Mouse (Mus musculus) hindbrain, postnatal 0 days (tissue): Measurements from ENCODE around the gene Avpr2. TPM values are rescaled to one million over a fixed set of nuclear protein-coding genes. Genes with fewer than 3 reads are reported as not detected.

Experiments
- ATAC-seq: fragments of 200-750 bp; cut with Nextera tagmentation; 2 replicates; pipeline ENCODE4 v1.8.0; 2017; ENCODE audit warnings: mild to moderate bottlenecking, moderate TSS enrichment, moderate library complexity
- DNase-seq: peaks from one replicate; pipeline ENCODE4 v3.0.0-alpha.2; 2015; ENCODE audit warnings: low spot score
- H3K27ac ChIP-seq: fragments of 300-500 bp; sonication (generic); 2 replicates; pipeline ENCODE4 v1.5.1; 2014; ENCODE audit warnings: mild to moderate bottlenecking
- H3K27me3 ChIP-seq: fragments of 300-500 bp; sonication (generic); 2 replicates; pipeline ENCODE4 v1.6.1; 2014; ENCODE audit warnings: low read length, mixed read lengths; ENCODE audit not compliant: insufficient read depth
- H3K36me3 ChIP-seq: fragments of 300-500 bp; sonication (generic); 2 replicates; pipeline ENCODE4 v1.6.1; 2014; ENCODE audit warnings: low read length, mixed read lengths; ENCODE audit not compliant: insufficient read depth
- H3K4me1 ChIP-seq: fragments of 300-500 bp; sonication (generic); 2 replicates; pipeline ENCODE4 v1.6.1; 2014; ENCODE audit warnings: antibody characterized with exemption, low read length, mixed read lengths; ENCODE audit not compliant: insufficient read depth
- H3K4me2 ChIP-seq: fragments of 300-500 bp; sonication (generic); 2 replicates; pipeline ENCODE4 v1.6.1; 2014; ENCODE audit warnings: low read depth, mild to moderate bottlenecking, low read length, moderate library complexity, mixed read lengths
- H3K4me3 ChIP-seq: fragments of 300-500 bp; sonication (generic); 2 replicates; pipeline ENCODE4 v1.5.1; 2014; ENCODE audit warnings: low read length
- H3K9ac ChIP-seq: fragments of 300-500 bp; sonication (generic); replicated peaks from 2 replicates; pipeline ENCODE4 v1.6.1; 2014; ENCODE audit warnings: mild to moderate bottlenecking, low read length, moderate library complexity, mixed read lengths
- H3K9me3 ChIP-seq: fragments of 300-500 bp; sonication (generic); 2 replicates; pipeline ENCODE4 v1.6.1; 2016; ENCODE audit warnings: low read length, mixed read lengths
- CTCF ChIP-seq: IDR thresholded peaks from 2 replicates; pipeline ENCODE4 v1.5.1; 2016; ENCODE audit warnings: antibody characterized with exemption, control low read depth, low read depth
- WGBS: fragments of 180-500 bp; shearing (Covaris S2); extraction: QIAGEN DNeasy Blood & Tissue Kit; methylation state at CpG from one replicate; pipeline ENCODE4 v1.1.7; 2014; 5-methylcytosine and 5-hydroxymethylcytosine counted together
- polyA plus RNA-seq: library from polyadenylated mRNA; unstranded; fragments of >200 nt; fragmentation: Nextera tagmentation; extraction: Ambion mirVana; gene quantifications from 2 replicates; pipeline ENCODE4 v1.2.1, GENCODE M21; 2015
- total RNA-seq: library from RNA; depleted of rRNA; stranded (reverse); fragments of >200 nt; gene quantifications from 2 replicates; pipeline ENCODE4 v1.2.3, GENCODE M21; 2014; rRNA removed

The Avpr2 gene
- total RNA-seq (not detected in 2 replicates), polyA plus RNA-seq (not detected in 2 replicates)

- Histone ChIP-seq H3K4me1 (no peaks in the 10 kb centered on the region), H3K9me3 (no peaks in the 10 kb centered on the region), H3K9ac (no peak within 1 kb of the TSS), H3K36me3 (no peaks in the 10 kb centered on the region), H3K27ac (no peak within 1 kb of the TSS), H3K4me2 (no peak within 1 kb of the TSS), H3K27me3 (no peaks in the 10 kb centered on the region), H3K4me3 (no peak within 1 kb of the TSS)
- DNase-seq (no peak), ATAC-seq (no peak)
- no peak for TF ChIP-seq CTCF
- 79% methylated on average over 6 of the region's 6 CpGs for WGBS
Measured at GRCm38 (mm10) chrX:73891551-73892152, at the start of gene Avpr2. Gene Avpr2, plus strand, starts transcription at chrX:73892102.

- no peak overlapping the region for H3K4me3 ChIP-seq
- H3K27ac ChIP-seq: no peak overlapping the region
- no peak for TF ChIP-seq CTCF
- WGBS: 79% methylated on average over 8 of the region's 9 CpGs
- ATAC-seq: no peak
- H3K4me1 ChIP-seq: no peaks in the 10 kb centered on the region
- DNase-seq: no peak
- no peak overlapping the region for H3K9ac ChIP-seq
- no peaks in the 10 kb centered on the region for H3K36me3 ChIP-seq
- H3K9me3 ChIP-seq: no peaks in the 10 kb centered on the region
- H3K27me3 ChIP-seq: no peaks in the 10 kb centered on the region
- H3K4me2 ChIP-seq: no peak overlapping the region
Measured at GRCm38 (mm10) chrX:73854326-73855086, 37.4 kb upstream of the Avpr2 start.

- DNase-seq (no peak), ATAC-seq (no peak)
- no peak overlapping the region for H3K27ac ChIP-seq
- H3K27me3 ChIP-seq: no peaks in the 10 kb centered on the region
- no peaks in the 10 kb centered on the region for H3K4me1 ChIP-seq
- TF ChIP-seq CTCF: no peak
- no peaks in the 10 kb centered on the region for H3K9me3 ChIP-seq
- H3K36me3 ChIP-seq: no peaks in the 10 kb centered on the region
- WGBS: 57% methylated on average over 3 of the region's 3 CpGs
- no peak overlapping the region for H3K4me3 ChIP-seq
- H3K4me2 ChIP-seq: no peak overlapping the region
- H3K9ac ChIP-seq: no peak overlapping the region
Measured at GRCm38 (mm10) chrX:73855087-73855408, 36.9 kb upstream of the Avpr2 start.

- peak; percentile 53 for DNase-seq
- Histone ChIP-seq H3K9me3 (no peaks in the 10 kb centered on the region), H3K27ac (no peak overlapping the region)
Measured at GRCm38 (mm10) chrX:73864692-73865091, 27.2 kb upstream of the Avpr2 start.

GRCm38 (mm10) chrX:73867256-73867655 is 24.6 kb upstream of the Avpr2 start:
- no peak for TF ChIP-seq CTCF
- no peaks in the 10 kb centered on the region for H3K9me3 ChIP-seq
- 34% methylated on average over 3 of the region's 3 CpGs for WGBS
- H3K9ac ChIP-seq: no peak overlapping the region
- H3K4me1 ChIP-seq: no peaks in the 10 kb centered on the region
- H3K27me3 ChIP-seq: no peaks in the 10 kb centered on the region
- no peak overlapping the region for H3K4me2 ChIP-seq
- peak; percentile 57 for DNase-seq
- peak; percentile 48 for ATAC-seq
- no peak overlapping the region for H3K27ac ChIP-seq
- H3K4me3 ChIP-seq: no peak overlapping the region
- H3K36me3 ChIP-seq: no peaks in the 10 kb centered on the region

More at GRCm38 (mm10) chrX:73864692-73865091, 27.2 kb upstream of the Avpr2 start:
- 58% methylated on average over 3 of the region's 3 CpGs for WGBS
- Histone ChIP-seq H3K36me3 (no peaks in the 10 kb centered on the region; the same call in none of the 2 replicates), H3K4me2 (no peak overlapping the region), H3K4me3 (no peak overlapping the region), H3K4me1 (no peaks in the 10 kb centered on the region), H3K27me3 (no peaks in the 10 kb centered on the region), H3K9ac (no peak overlapping the region)
- no peak for TF ChIP-seq CTCF
- peak; percentile 68; the same call in 1 of the 2 replicates for ATAC-seq

GRCm38 (mm10) chrX:73867852-73868251 is 24.1 kb upstream of the Avpr2 start:
- Histone ChIP-seq H3K9ac (no peak overlapping the region), H3K27ac (no peak overlapping the region), H3K4me1 (no peaks in the 10 kb centered on the region), H3K4me3 (no peak overlapping the region), H3K4me2 (no peak overlapping the region), H3K36me3 (no peaks in the 10 kb centered on the region), H3K9me3 (no peaks in the 10 kb centered on the region), H3K27me3 (no peaks in the 10 kb centered on the region)
- WGBS: 72% methylated on average over 1 of the region's 1 CpGs
- no peak for ATAC-seq
- TF ChIP-seq CTCF: no peak
- no peak for DNase-seq

GRCm38 (mm10) chrX:73869334-73869733 is 22.6 kb upstream of the Avpr2 start:
- no peak for DNase-seq
- Histone ChIP-seq H3K9me3 (no peaks in the 10 kb centered on the region), H3K27ac (no peak overlapping the region), H3K4me3 (no peak overlapping the region), H3K9ac (no peak overlapping the region), H3K4me1 (no peaks in the 10 kb centered on the region), H3K4me2 (no peak overlapping the region), H3K36me3 (no peaks in the 10 kb centered on the region), H3K27me3 (no peaks in the 10 kb centered on the region)
- 17% methylated on average over 5 of the region's 5 CpGs for WGBS
- no peak for ATAC-seq
- no peak for TF ChIP-seq CTCF
